Mouse (Mus musculus): ENCODE measurements around the gene Phykpl. TPM values are rescaled to one million over a fixed set of nuclear protein-coding genes. Genes with fewer than 3 reads are reported as not detected.
A peak's percentile ranks its signal among the peaks of the same experiment; 100 is the strongest.

Phykpl gene
- polyA plus RNA-seq, 2 experiments = 16.7 to 20.5 TPM

- peak overlapping the region; percentile 86 for H3K9ac ChIP-seq (ENCODE audit: low read depth, low read length, severe bottlenecking)
- ATAC-seq (ENCODE audit: low FRiP score, low read depth) = no peak
These were observed 1.2 kb downstream of the Phykpl start for GRCm38 (mm10) chr11:51585608-51586252.

DNA sequence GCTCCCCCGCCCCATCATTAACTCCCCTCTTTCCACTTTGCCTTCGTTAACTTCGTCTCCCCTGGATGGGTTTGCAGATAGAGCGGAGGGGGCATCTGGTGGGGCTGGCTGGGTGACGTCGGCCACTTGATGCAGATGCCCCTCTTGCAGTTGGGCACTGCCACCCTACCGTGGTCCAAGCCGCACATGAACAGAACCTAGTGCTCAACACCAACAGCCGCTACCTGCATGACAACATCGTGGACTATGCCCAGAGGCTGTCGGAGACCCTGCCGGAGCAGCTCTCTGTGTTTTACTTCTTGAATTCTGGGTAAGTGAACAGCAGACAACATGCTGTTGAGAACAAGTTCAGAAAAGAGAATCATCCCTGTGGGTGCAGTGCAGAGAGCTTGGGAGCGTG lies 1.9 kb downstream of the Phykpl start:
- Histone ChIP-seq H3K36me3 (ENCODE audit: control insufficient read depth, insufficient read depth, low read length) (peaks cover 52% of the 10 kb centered on the region), H3K9ac (ENCODE audit: low read depth, low read length, severe bottlenecking) (no peak overlapping the region), H3K4me3 (replicated peaks; ENCODE audit: low read length) (no peak overlapping the region), H3K9me3 (ENCODE audit: control insufficient read depth, low read length) (no peaks in the 10 kb centered on the region), H3K27ac (replicated peaks; ENCODE audit: low read depth, low read length) (no peak overlapping the region), H3K27me3 (ENCODE audit: control insufficient read depth, insufficient read depth, low read length) (no peaks in the 10 kb centered on the region), H3K4me1 (ENCODE audit: control insufficient read depth, insufficient read depth, low read length) (peaks cover 8% of the 10 kb centered on the region), H3K4me2 (replicated peaks; ENCODE audit: low read depth, low read length, severe bottlenecking) (no peak overlapping the region)
- ATAC-seq (ENCODE audit: low FRiP score, low read depth) = no peak
- no peak for TF ChIP-seq POLR2A (IDR thresholded peaks at IDR 0.05; ENCODE audit: borderline replicate concordance, extremely low read depth, insufficient read depth, insufficient read length)
- no peak for DNase-seq (ENCODE audit: low spot score)
- WGBS = 90% methylated on average over 13 of the region's 13 CpGs

More at GRCm38 (mm10) chr11:51585608-51586252, 1.2 kb downstream of the Phykpl start:
- peak overlapping the region; percentile 65 for H3K4me3 ChIP-seq (replicated peaks; ENCODE audit: low read length)
- H3K4me2 ChIP-seq (replicated peaks; ENCODE audit: low read depth, low read length, severe bottlenecking) = peak overlapping the region; percentile 85
- WGBS = 58% methylated on average over 8 of the region's 8 CpGs
- H3K4me1 ChIP-seq (ENCODE audit: control insufficient read depth, insufficient read depth, low read length) = peaks cover 8% of the 10 kb centered on the region
- H3K27ac ChIP-seq (replicated peaks; ENCODE audit: low read depth, low read length) = no peak overlapping the region
- peaks cover 47% of the 10 kb centered on the region for H3K36me3 ChIP-seq (ENCODE audit: control insufficient read depth, insufficient read depth, low read length)
- no peak for DNase-seq (ENCODE audit: low spot score)
- no peak for TF ChIP-seq POLR2A (IDR thresholded peaks at IDR 0.05; ENCODE audit: borderline replicate concordance, extremely low read depth, insufficient read depth, insufficient read length)
- H3K9me3 ChIP-seq (ENCODE audit: control insufficient read depth, low read length) = no peaks in the 10 kb centered on the region
- H3K27me3 ChIP-seq (ENCODE audit: control insufficient read depth, insufficient read depth, low read length) = no peaks in the 10 kb centered on the region

- H3K36me3 ChIP-seq (ENCODE audit: control insufficient read depth, insufficient read depth, low read length) = peaks cover 59% of the 10 kb centered on the region
- WGBS = 91% methylated on average over 1 of the region's 1 CpGs
- TF ChIP-seq POLR2A (IDR thresholded peaks at IDR 0.05; ENCODE audit: borderline replicate concordance, extremely low read depth, insufficient read depth, insufficient read length) = no peak
These were observed 2.5 kb downstream of the Phykpl start for GRCm38 (mm10) chr11:51587059-51587458.

GRCm38 (mm10) chr11:51588833-51589232 lies 4.3 kb downstream of the Phykpl start:
- no peak overlapping the region for H3K27ac ChIP-seq (replicated peaks; ENCODE audit: low read depth, low read length)
- no peak for TF ChIP-seq POLR2A (IDR thresholded peaks at IDR 0.05; ENCODE audit: borderline replicate concordance, extremely low read depth, insufficient read depth, insufficient read length)
- H3K9me3 ChIP-seq (ENCODE audit: control insufficient read depth, low read length) = no peaks in the 10 kb centered on the region
- H3K9ac ChIP-seq (ENCODE audit: low read depth, low read length, severe bottlenecking) = no peak overlapping the region
- H3K4me3 ChIP-seq (replicated peaks; ENCODE audit: low read length) = no peak overlapping the region
- DNase-seq (ENCODE audit: low spot score) (no peak), ATAC-seq (ENCODE audit: low FRiP score, low read depth) (no peak)
- peaks cover 76% of the 10 kb centered on the region for H3K36me3 ChIP-seq (ENCODE audit: control insufficient read depth, insufficient read depth, low read length)
- peaks cover 8% of the 10 kb centered on the region for H3K4me1 ChIP-seq (ENCODE audit: control insufficient read depth, insufficient read depth, low read length)
- no peaks in the 10 kb centered on the region for H3K27me3 ChIP-seq (ENCODE audit: control insufficient read depth, insufficient read depth, low read length)
- WGBS = 89% methylated on average over 3 of the region's 3 CpGs
- H3K4me2 ChIP-seq (replicated peaks; ENCODE audit: low read depth, low read length, severe bottlenecking) = no peak overlapping the region

More at GRCm38 (mm10) chr11:51587059-51587458, 2.5 kb downstream of the Phykpl start:
- peaks cover 8% of the 10 kb centered on the region for H3K4me1 ChIP-seq (ENCODE audit: control insufficient read depth, insufficient read depth, low read length)
- H3K9ac ChIP-seq (ENCODE audit: low read depth, low read length, severe bottlenecking) = no peak overlapping the region
- H3K27me3 ChIP-seq (ENCODE audit: control insufficient read depth, insufficient read depth, low read length) = no peaks in the 10 kb centered on the region
- no peak overlapping the region for H3K4me2 ChIP-seq (replicated peaks; ENCODE audit: low read depth, low read length, severe bottlenecking)
- no peaks in the 10 kb centered on the region for H3K9me3 ChIP-seq (ENCODE audit: control insufficient read depth, low read length)
- no peak for ATAC-seq (ENCODE audit: low FRiP score, low read depth)
- no peak overlapping the region for H3K4me3 ChIP-seq (replicated peaks; ENCODE audit: low read length)
- no peak overlapping the region for H3K27ac ChIP-seq (replicated peaks; ENCODE audit: low read depth, low read length)
- DNase-seq (ENCODE audit: low spot score) = no peak

GRCm38 (mm10) chr11:51590002-51590401 lies 5.4 kb downstream of the Phykpl start:
- no peaks in the 10 kb centered on the region for H3K9me3 ChIP-seq (ENCODE audit: control insufficient read depth, low read length)
- peaks cover 87% of the 10 kb centered on the region for H3K36me3 ChIP-seq (ENCODE audit: control insufficient read depth, insufficient read depth, low read length)
- no peak overlapping the region for H3K4me2 ChIP-seq (replicated peaks; ENCODE audit: low read depth, low read length, severe bottlenecking)
- TF ChIP-seq POLR2A (IDR thresholded peaks at IDR 0.05; ENCODE audit: borderline replicate concordance, extremely low read depth, insufficient read depth, insufficient read length) = no peak
- no peaks in the 10 kb centered on the region for H3K27me3 ChIP-seq (ENCODE audit: control insufficient read depth, insufficient read depth, low read length)
- H3K4me1 ChIP-seq (ENCODE audit: control insufficient read depth, insufficient read depth, low read length) = peaks cover 8% of the 10 kb centered on the region; the same call in 1 of the 2 replicates
- no peak overlapping the region for H3K4me3 ChIP-seq (replicated peaks; ENCODE audit: low read length)
- no peak overlapping the region for H3K9ac ChIP-seq (ENCODE audit: low read depth, low read length, severe bottlenecking)
- no peak for DNase-seq (ENCODE audit: low spot score)
- no peak overlapping the region for H3K27ac ChIP-seq (replicated peaks; ENCODE audit: low read depth, low read length)
- ATAC-seq (ENCODE audit: low FRiP score, low read depth) = no peak
